Mouse (Mus musculus) macrophage (primary cell): ENCODE data around the gene Tnrc18. TPM values are rescaled to one million over a fixed set of nuclear protein-coding genes. Genes with fewer than 3 reads are reported as not detected.
"Not testable (repeated sequence)": the region's sequence is repeated elsewhere in the genome, so short reads cannot be mapped to it uniquely, and the experiment has no call there.

Experiments
- H3K27ac ChIP-seq: fragments of 350-480 bp; formaldehyde crosslinking; 2 replicates; pipeline ENCODE4 v1.9.0; 2021
- H3K36me3 ChIP-seq: fragments of 350-480 bp; formaldehyde crosslinking; 2 replicates; pipeline ENCODE4 v1.9.0; 2021; ENCODE audit errors: inconsistent target
- H3K4me3 ChIP-seq: fragments of 350-480 bp; formaldehyde crosslinking; 2 replicates; pipeline ENCODE4 v1.9.0; 2021; ENCODE audit errors: inconsistent target
- H3K79me2 ChIP-seq: fragments of 350-480 bp; formaldehyde crosslinking; 2 replicates; pipeline ENCODE4 v1.9.0; 2021; ENCODE audit errors: inconsistent target
- WGBS: methylation state at CpG from one replicate; pipeline ENCODE4 v1.1.7; 2026; ENCODE audit warnings: inconsistent platforms; ENCODE audit not compliant: missing documents; 5-methylcytosine and 5-hydroxymethylcytosine counted together
- polyA plus RNA-seq: library from polyadenylated mRNA; stranded (reverse); fragments of 250-400 nt; gene quantifications from 3 replicates; pipeline ENCODE4 v1.2.4, GENCODE M21; 2018; ENCODE audit warnings: inconsistent platforms
- total RNA-seq, 78 experiments: library from RNA; depleted of rRNA; stranded (reverse); fragments of 250-400 nt; gene quantifications; 1 replicate in 9 of 78; 2 replicates in 24 of 78; 3 replicates in 43 of 78; 4 replicates in 2 of 78; pipeline ENCODE4 v1.2.4; 2018; ENCODE audit warnings: inconsistent platforms in 56 of 78

Gene Tnrc18
- total RNA-seq (2018; cell fraction: chromatin; rRNA removed): 100 to 1,000 TPM in 22 of 26 experiments, 10 to 100 TPM in 4; 39.2 to 447 (median 241) TPM
- total RNA-seq (2018; cell fraction: cytosol; rRNA removed): 10 to 100 TPM; 20.2 to 98.3 (median 69.9) TPM
- total RNA-seq (2018; cell fraction: nucleus; rRNA removed): 100 to 1,000 TPM in 23 of 26 experiments, 10 to 100 TPM in 3; 54.6 to 280 (median 200) TPM
- 25.5 to 27.5 TPM (median 26.9 TPM) in 3 replicates for polyA plus RNA-seq

DNA sequence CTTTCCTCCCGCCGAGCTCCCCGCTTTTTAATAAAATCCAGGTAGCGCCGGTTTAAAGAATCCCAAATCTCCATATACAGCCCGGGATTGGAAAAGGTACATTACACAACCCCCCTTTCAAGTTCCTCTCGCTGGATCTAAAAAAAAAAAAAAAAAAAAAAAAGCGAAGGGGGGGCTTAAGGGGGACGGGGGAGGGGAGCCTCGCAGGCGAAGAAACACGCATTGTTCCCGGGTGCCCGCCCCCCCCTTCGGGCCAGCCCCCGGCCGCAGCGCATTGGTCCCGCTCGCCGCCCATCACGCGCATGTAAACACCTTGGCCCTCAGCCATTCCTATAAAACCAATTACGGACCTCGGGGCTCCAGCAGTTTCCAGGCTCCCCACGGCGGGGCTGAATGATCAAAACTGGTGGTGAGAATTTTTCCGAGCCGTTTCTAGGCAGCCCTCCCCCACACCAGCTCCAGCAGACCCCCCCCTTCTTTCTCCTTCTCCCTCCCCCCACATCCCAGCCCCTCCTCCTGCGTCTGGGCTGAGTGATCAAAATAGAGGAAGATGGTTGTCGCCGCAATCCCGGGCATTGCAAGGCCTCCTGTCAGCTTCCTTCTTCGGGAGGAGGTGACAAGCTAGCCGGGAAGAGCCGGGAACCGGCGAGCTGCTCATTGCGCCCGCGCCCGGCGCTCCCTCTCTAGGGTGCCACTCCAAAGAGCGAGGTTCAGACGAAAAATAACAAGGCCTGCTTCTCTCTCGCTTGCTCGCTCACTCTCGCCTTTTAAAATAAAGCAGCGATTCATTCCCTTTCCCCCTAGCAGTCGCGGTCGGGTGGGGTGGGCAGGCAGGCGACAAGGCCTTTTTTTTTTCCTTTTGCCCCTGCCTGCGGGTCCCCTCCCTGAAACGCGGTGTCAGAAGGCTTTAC lies at the start of gene Tnrc18:
TSS of gene Tnrc18 (minus strand) at position 139 of the 911 bp plus-strand sequence.
- 0% methylated on average over 42 of the region's 56 CpGs for WGBS
- H3K27ac ChIP-seq: peak within 1 kb of the TSS; percentile 100
- H3K36me3 ChIP-seq: no peaks in the 10 kb centered on the region; the same call in 1 of the 2 replicates
- peaks cover 64% of the 10 kb centered on the region for H3K79me2 ChIP-seq
- peak within 1 kb of the TSS; percentile 88 for H3K4me3 ChIP-seq

DNA sequence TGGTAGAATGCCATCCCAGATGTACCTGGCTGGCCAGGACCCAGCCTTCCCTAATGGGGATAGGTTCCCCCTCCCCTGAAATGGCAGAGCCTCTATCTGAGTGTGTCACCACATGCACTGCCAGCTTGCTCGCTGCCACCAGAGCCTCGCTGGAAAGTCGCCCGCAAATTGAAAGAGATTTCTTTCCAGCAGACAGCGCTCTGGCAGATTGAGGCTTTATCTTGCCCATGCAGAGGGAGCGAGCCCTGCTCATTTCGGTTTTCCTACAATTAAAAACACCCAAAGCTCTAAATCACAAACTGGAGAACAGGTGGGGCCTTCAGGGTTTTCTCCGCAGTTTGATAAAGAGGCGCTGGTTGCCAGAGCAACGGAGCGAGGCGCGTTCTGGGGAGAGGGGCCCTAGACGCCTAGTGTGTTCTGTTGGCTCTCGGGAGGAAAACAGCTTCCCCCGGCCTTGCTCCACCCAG lies 40.3 kb upstream of the Tnrc18 start:
- Histone ChIP-seq H3K36me3 (no peaks in the 10 kb centered on the region), H3K4me3 (no peak overlapping the region), H3K27ac (no peak overlapping the region), H3K79me2 (no peaks in the 10 kb centered on the region)
- WGBS: 16% methylated on average over 14 of the region's 16 CpGs

DNA sequence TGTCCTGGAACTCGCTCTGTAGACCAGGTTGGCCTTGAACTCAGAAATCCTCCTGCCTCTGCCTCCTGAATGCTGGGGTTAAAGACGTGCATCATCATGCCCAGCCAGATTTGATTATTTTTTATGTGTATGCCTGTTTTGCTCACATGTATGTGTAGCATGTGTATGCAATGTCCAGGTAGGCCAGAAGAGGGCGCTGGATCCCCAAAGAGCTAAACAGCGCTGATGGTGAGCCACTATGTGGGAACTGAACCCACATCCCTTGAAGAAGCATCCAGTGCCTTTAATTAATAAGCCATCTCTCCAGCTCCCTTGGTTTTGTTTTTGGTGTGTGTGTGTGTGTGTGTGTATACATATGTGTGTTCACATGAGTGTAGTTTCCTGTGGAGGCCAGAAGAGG lies 38.9 kb upstream of the Tnrc18 start:
- no peak overlapping the region for H3K27ac ChIP-seq
- H3K4me3 ChIP-seq: no peak overlapping the region
- no peaks in the 10 kb centered on the region for H3K36me3 ChIP-seq
- no peaks in the 10 kb centered on the region for H3K79me2 ChIP-seq
- 81% methylated on average over 4 of the region's 4 CpGs for WGBS

DNA sequence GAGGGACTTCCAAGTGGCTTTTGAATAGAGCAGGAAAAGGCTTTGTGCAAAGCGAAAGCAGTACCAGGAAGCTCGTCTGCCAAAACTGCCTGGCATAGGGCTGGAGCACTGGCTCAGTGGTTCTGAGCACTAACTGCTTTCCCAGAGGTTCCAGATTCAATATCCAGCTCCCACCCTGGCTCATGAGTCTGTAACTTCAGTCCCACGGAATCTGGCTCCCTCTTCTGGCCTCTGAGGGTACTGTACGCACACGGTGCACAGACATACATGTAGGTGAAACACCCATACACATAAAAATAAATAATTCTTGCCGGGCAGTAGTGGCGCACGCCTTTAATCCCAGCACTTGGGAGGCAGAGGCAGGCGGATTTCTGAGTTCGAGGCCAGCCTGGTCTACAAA lies 37.4 kb upstream of the Tnrc18 start:
- H3K79me2 ChIP-seq: no peaks in the 10 kb centered on the region
- no peak overlapping the region for H3K4me3 ChIP-seq
- H3K27ac ChIP-seq: no peak overlapping the region
- H3K36me3 ChIP-seq: no peaks in the 10 kb centered on the region
- 84% methylated on average over 8 of the region's 10 CpGs for WGBS

DNA sequence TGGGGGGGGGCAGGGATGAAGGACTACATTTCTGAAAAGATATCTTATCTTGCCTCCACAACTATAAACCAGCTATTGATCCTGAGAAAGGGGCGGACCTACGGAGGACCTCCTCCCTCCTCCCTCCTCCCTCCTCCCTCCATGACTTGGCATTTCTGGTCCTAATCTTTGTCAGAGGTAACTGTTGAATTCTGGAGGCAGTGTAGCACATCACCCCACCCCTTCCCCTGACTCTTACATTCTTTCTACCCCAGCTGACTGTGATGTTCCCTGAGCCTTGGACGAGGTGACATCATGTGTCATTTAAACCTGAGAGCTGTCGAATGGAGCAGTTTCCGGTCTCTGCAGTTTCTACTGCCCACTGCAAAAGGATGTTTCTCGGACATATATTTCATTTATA lies 36.1 kb upstream of the Tnrc18 start:
- H3K4me3 ChIP-seq: no peak overlapping the region
- no peaks in the 10 kb centered on the region for H3K36me3 ChIP-seq
- no peaks in the 10 kb centered on the region for H3K79me2 ChIP-seq
- 61% methylated on average over 4 of the region's 6 CpGs for WGBS
- no peak overlapping the region for H3K27ac ChIP-seq

DNA sequence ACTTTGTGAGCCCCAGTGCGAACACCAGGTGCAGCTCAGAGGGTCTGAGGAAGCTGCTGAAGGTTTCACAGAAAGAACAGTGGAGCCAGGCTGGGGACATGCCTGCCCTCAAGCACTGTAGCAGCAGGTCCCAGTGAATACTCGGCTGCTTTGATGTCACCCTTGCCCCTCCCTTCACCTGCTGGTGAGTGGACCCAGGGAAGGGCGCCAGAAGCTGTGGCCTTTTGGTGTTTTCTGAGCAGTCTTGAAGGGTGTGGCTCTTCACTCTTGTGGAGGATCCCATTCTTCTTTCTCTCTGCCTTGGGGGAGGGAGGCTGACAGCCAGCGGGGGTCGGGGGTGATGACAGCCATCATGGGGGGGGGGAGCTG lies 34.2 kb upstream of the Tnrc18 start:
- Histone ChIP-seq H3K27ac (no peak overlapping the region), H3K36me3 (no peaks in the 10 kb centered on the region), H3K4me3 (no peak overlapping the region), H3K79me2 (no peaks in the 10 kb centered on the region)
- WGBS: 72% methylated on average over 5 of the region's 5 CpGs

DNA sequence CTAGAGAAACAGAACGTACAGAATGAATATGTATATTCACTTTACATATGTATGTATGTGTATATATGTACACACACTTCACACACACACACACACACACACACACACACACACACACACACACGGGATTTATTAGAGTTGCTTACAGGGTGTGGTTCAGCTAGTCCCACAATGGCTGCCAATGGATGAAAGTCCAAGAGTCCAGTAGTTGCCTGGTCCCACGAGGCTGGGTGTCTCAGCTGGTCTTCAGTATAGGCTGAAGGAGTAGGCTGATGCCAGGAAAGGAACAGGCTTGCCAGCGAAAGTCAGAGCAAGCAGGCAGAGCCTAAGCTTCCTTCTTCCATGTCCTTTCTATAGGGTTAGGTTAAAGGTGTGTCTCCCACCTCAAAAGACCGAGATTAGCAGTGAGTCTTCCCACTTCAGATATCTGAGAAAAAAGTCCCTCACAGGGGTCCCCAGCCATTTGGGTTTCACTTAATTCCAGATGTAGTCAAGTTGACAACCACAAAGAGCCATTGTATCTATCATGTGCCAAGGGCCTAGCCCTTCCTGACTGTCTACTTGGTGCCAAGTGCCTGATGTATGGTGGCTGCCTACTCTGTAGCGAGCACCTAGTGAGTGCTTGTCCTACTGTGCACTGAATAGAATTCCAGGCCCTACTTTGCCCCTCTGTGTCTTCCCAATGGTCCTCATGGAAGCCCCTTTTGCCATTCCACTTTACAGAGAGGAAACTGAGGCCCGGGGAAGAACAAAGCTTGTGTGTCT lies 33.6 kb upstream of the Tnrc18 start:
- 86% methylated on average over 6 of the region's 7 CpGs for WGBS
- Histone ChIP-seq H3K27ac (no peak overlapping the region), H3K4me3 (no peak overlapping the region), H3K36me3 (no peaks in the 10 kb centered on the region), H3K79me2 (no peaks in the 10 kb centered on the region)

DNA sequence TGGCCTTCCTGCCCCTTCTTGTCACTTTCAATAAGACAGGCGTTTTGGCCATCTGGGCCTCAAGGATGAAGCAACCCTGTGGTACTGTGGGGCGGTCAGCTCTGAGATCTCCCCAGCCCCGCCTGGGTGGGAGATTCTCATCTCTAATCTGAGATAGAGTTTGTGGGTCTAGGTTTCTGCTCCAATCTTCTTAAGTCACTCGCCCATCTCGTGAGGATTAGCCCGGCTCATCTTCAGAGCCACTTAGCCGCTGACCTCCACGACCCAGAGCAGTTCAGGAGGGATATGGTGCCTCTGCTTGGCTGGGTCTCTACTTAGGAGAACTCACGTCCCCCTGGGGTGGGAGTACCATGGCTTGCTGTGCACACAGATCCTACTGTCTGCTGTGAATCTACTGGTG lies 33.0 kb upstream of the Tnrc18 start:
- 90% methylated on average over 9 of the region's 9 CpGs for WGBS
- Histone ChIP-seq H3K36me3 (no peaks in the 10 kb centered on the region), H3K27ac (no peak overlapping the region), H3K4me3 (no peak overlapping the region), H3K79me2 (no peaks in the 10 kb centered on the region)

DNA sequence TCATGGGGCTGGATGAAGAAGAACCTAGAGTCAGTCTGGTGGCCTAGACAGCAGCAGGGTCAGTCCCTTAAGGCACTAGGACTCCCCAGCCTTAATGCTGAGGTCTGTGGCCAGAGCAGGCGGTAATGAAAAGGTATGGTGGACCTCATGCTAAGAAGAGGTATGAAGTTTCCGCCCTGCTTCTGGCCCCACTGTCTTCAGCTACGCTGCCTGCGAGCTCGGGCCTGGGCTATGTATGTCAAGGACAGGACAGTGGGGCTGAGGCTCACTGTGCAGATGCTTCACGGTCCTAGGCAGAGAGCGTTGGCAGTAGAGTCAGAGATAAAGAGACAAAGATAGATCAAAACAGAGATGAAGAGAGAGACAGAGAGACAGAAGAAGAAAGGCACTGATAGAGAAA lies 31.4 kb upstream of the Tnrc18 start:
- Histone ChIP-seq H3K79me2 (no peaks in the 10 kb centered on the region), H3K27ac (no peak overlapping the region), H3K36me3 (no peaks in the 10 kb centered on the region), H3K4me3 (no peak overlapping the region)
- 91% methylated on average over 7 of the region's 7 CpGs for WGBS

DNA sequence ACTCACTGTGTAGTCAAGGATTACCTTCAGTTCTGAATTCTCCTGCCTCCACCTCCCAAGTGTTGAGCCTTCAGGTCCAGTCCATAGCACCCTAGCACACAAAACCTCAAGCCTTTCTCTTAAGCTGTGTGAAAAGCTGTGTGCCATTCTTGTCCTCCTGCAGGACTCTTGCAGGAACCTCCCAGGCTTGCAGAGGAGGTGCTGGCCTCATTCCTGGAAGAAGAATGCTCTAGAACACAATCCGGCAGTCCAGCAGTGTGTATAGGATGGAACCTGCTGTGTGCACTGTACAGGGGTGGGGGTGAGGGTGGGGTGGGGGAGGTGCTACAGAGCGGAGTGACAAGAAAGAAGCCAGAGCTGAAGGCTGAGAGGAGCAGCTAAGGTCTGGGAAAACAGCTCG lies 30.7 kb upstream of the Tnrc18 start:
- Histone ChIP-seq H3K4me3 (no peak overlapping the region), H3K36me3 (no peaks in the 10 kb centered on the region), H3K79me2 (no peaks in the 10 kb centered on the region), H3K27ac (no peak overlapping the region)
- 85% methylated on average over 3 of the region's 3 CpGs for WGBS

DNA sequence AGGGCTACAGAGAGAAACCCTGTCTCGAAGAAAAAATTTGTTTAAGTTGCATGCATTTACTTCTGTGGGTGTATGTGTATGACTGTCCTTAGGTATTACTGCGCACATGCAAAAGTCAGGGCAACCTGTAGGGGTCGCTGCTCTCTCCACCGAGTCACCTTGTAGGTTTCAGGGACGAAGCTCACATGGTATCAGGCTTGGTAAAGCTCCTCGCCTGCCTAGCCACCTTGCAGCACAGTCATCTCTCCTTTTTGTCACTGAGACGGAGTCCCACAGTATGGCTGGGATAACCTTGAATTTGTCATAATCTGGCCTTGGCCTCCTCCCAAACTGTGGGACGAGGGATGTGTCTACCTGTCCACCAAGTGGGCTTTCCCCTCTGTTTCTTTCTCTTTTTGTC lies 27.0 kb upstream of the Tnrc18 start:
- WGBS: 68% methylated on average over 8 of the region's 8 CpGs
- Histone ChIP-seq H3K4me3 (no peak overlapping the region), H3K79me2 (no peaks in the 10 kb centered on the region), H3K27ac (no peak overlapping the region), H3K36me3 (no peaks in the 10 kb centered on the region)

DNA sequence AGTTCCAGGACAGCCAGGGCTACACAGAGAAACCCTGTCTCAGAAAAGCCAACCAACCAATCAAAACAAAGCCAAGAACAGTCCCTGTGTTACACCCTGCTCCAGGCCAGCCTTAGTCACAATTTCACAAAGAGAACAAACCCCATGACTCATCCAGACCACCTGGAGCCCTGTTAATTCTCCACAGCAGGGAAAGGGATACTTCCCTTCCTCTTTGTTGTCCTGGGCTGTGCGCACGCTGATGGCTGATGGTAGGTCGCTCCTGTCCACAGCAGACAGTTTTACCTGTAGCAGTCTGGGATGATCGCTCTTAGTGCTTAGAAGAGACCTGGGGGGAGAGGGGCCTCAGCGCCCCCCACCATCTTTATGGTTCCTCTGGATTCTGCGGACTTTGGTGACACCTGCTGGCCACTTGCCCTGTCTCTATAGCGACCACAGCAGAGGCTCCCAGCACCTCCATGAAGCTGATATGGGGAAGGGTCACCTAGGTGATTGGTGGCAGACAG lies 24.7 kb upstream of the Tnrc18 start:
- 66% methylated on average over 7 of the region's 7 CpGs for WGBS
- Histone ChIP-seq H3K36me3 (no peaks in the 10 kb centered on the region), H3K4me3 (no peak overlapping the region), H3K27ac (no peak overlapping the region), H3K79me2 (no peaks in the 10 kb centered on the region)

DNA sequence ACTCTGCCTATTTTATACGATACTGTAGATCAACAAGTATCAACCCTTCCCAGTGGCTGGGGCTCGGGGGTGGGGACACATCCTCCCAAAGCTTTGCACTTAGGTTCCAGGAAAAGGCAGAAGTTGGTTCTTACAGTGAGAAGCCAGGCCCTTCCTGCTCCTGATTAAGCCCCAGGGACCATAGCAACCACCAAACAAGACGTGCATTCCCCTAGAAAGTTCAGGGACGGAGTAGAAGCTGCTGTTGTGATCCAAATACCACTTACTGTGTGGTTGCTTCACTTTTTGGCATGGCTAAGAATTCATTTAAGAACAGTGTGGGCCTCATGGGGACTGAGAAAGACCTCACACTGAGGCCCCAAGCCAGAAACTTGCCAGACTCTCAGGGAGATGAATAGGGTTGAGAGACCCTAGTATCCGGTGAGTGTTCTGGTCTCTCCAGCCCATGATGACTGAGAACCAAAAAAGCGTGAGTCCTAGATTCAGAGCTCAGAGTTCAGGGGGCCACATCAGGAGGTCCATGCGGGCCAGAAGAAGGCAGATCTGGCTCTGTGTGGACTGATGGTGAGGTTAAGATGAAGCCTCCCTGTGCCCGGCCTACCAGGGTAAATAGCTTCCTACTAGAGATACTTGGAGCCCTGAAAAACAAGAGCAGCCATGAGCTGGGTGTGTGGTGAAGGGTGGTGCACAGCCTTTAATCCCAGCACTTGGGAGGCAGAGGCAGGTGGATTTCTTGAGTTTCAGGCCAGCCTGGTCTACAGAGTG lies 24.1 kb upstream of the Tnrc18 start:
- 80% methylated on average over 8 of the region's 8 CpGs for WGBS
- no peaks in the 10 kb centered on the region for H3K79me2 ChIP-seq
- H3K4me3 ChIP-seq: no peak overlapping the region
- no peaks in the 10 kb centered on the region for H3K36me3 ChIP-seq
- H3K27ac ChIP-seq: no peak overlapping the region

DNA sequence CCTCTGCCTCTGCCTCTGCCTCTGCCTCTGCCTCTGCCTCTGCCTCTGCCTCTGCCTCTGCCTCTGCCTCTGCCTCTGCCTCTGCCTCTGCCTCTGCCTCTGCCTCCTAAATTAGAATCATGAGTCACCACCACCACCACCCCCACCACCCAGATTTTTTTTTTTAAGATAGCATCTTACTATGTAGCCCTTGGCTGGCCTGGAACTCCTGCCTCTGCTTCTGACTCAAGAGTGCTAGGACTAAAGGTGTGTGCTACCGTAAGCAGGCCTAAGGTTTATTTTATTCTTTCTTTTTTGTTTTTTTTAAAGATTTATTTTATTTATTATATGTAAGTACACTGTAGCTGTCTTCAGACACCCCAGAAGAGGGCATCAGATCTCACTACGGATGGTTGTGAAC lies 20.0 kb upstream of the Tnrc18 start:
- H3K79me2 ChIP-seq, H3K4me3 ChIP-seq, H3K36me3 ChIP-seq, H3K27ac ChIP-seq: not testable (repeated sequence)
- 88% methylated on average over 1 of the region's 2 CpGs for WGBS
